Mouse (Mus musculus) embryonic facial prominence, embryonic 13.5 days (tissue): ENCODE measurements at regions not wholly inside any gene's neighbourhood (a gene's known extent, or its start where the extent isn't known, plus 50 kb on each side); places are given as distances from the start of the nearest gene placed in this dataset.
A peak's percentile ranks its signal among the peaks of the same experiment; 100 is the strongest.

Experiments used
- ATAC-seq: fragments of 200-750 bp; cut with Nextera tagmentation; 2 replicates; pipeline ENCODE4 v1.8.0; 2017; ENCODE audit warnings: low read depth; ENCODE audit not compliant: insufficient number of reproducible peaks, insufficient read depth, low FRiP score, low TSS enrichment
- H3K27ac ChIP-seq: fragments of 300-500 bp; sonication (generic); 2 replicates; pipeline ENCODE4 v1.5.1; 2015; ENCODE audit warnings: moderate library complexity, mild to moderate bottlenecking, inconsistent platforms
- H3K27me3 ChIP-seq: fragments of 300-500 bp; sonication (generic); 2 replicates; pipeline ENCODE4 v1.6.1; 2015; ENCODE audit warnings: mild to moderate bottlenecking, inconsistent platforms
- H3K36me3 ChIP-seq: fragments of 300-500 bp; sonication (generic); 2 replicates; pipeline ENCODE4 v1.6.1; 2015; ENCODE audit warnings: mild to moderate bottlenecking, inconsistent platforms
- H3K4me1 ChIP-seq: fragments of 300-500 bp; sonication (generic); 2 replicates; pipeline ENCODE4 v1.6.1; 2015; ENCODE audit warnings: inconsistent platforms
- H3K4me2 ChIP-seq: fragments of 300-500 bp; sonication (generic); 2 replicates; pipeline ENCODE4 v1.6.1; 2015; ENCODE audit warnings: moderate library complexity, mild to moderate bottlenecking, inconsistent platforms
- H3K4me3 ChIP-seq: fragments of 300-500 bp; sonication (generic); 2 replicates; pipeline ENCODE4 v1.5.1; 2015; ENCODE audit warnings: mild to moderate bottlenecking, inconsistent platforms
- H3K9ac ChIP-seq: fragments of 300-500 bp; sonication (generic); 2 replicates; pipeline ENCODE4 v1.6.1; 2015; ENCODE audit warnings: mild to moderate bottlenecking, inconsistent platforms
- H3K9me3 ChIP-seq: fragments of 300-500 bp; sonication (generic); 2 replicates; pipeline ENCODE4 v1.6.1; 2016; ENCODE audit warnings: inconsistent platforms
- WGBS: fragments of 180-500 bp; shearing (Covaris S2); methylation state at CpG from one replicate; pipeline ENCODE4 v1.1.7; 2015; ENCODE audit warnings: mixed read lengths; 5-methylcytosine and 5-hydroxymethylcytosine counted together

DNA sequence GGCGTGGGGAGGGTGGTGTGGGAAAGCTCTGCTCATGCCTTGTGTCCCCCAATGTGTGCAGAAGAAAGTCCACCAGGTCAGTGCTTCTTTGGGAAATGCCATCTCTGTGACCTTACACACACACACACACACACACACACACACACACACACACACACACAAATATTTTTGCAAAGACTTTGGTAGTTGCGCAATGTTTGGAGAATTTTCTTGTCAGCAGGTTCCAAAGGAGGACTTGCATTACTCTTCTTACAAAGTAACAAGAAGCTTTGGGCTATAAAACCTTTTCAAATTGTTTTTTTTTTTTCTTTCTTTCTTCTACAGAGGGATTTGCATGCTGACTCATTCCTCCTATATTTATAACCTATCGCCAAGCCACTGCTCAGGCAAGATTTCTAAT, 59.1 kb upstream of the Npvf start:
- Histone ChIP-seq H3K9me3 (no peaks in the 10 kb centered on the region), H3K27ac (0 out of 2 replicates have a peak overlapping the region, but pooled peaks have one; percentile 28), H3K4me2 (no peak overlapping the region), H3K27me3 (no peaks in the 10 kb centered on the region), H3K9ac (no peak overlapping the region), H3K36me3 (no peaks in the 10 kb centered on the region), H3K4me1 (peaks cover 11% of the 10 kb centered on the region; the same call in 1 of the 2 replicates), H3K4me3 (no peak overlapping the region)
- 72% methylated on average over 3 of the region's 3 CpGs for WGBS
- ATAC-seq: no peak

- whole genome bisulfite sequencing: 16% methylated on average over 4 of the region's 4 CpGs
- 0 out of 2 replicates have a peak overlapping the region, but pooled peaks have one; percentile 28 for H3K27ac ChIP-seq
- no peak overlapping the region for H3K9ac ChIP-seq
Measured at GRCm38 (mm10) chr6:50718631-50719030, 64.4 kb upstream of the Npvf start.

GRCm38 (mm10) chr6:50720346-50720745, 66.1 kb upstream of the Npvf start:
- H3K27me3 ChIP-seq: 0 out of 2 replicates have a peak, but pooled peaks cover 4% of the 10 kb centered on the region
- WGBS: 36% methylated on average over 4 of the region's 4 CpGs

More at GRCm38 (mm10) chr6:50718631-50719030, 64.4 kb upstream of the Npvf start:
- no peaks in the 10 kb centered on the region for H3K9me3 ChIP-seq
- H3K4me1 ChIP-seq: peaks cover 41% of the 10 kb centered on the region
- no peaks in the 10 kb centered on the region for H3K36me3 ChIP-seq
- no peak for ATAC-seq
- H3K4me3 ChIP-seq: no peak overlapping the region
- H3K27me3 ChIP-seq: 0 out of 2 replicates have a peak, but pooled peaks cover 4% of the 10 kb centered on the region
- H3K4me2 ChIP-seq: no peak overlapping the region

GRCm38 (mm10) chr6:50725640-50726039, 71.4 kb upstream of the Npvf start:
- Histone ChIP-seq H3K4me2 (no peak overlapping the region), H3K36me3 (no peaks in the 10 kb centered on the region), H3K27ac (no peak overlapping the region), H3K9ac (no peak overlapping the region), H3K27me3 (0 out of 2 replicates have a peak, but pooled peaks cover 4% of the 10 kb centered on the region), H3K4me1 (peaks cover 29% of the 10 kb centered on the region), H3K4me3 (no peak overlapping the region), H3K9me3 (no peaks in the 10 kb centered on the region)
- ATAC-seq: no peak
- 70% methylated on average over 3 of the region's 3 CpGs for WGBS

More at GRCm38 (mm10) chr6:50720346-50720745, 66.1 kb upstream of the Npvf start:
- no peak overlapping the region; the same call in 1 of the 2 replicates for H3K27ac ChIP-seq
- no peak for ATAC-seq
- H3K4me2 ChIP-seq: no peak overlapping the region
- no peak overlapping the region for H3K9ac ChIP-seq
- no peaks in the 10 kb centered on the region for H3K9me3 ChIP-seq
- no peaks in the 10 kb centered on the region for H3K36me3 ChIP-seq
- H3K4me3 ChIP-seq: no peak overlapping the region
- H3K4me1 ChIP-seq: peaks cover 34% of the 10 kb centered on the region

DNA sequence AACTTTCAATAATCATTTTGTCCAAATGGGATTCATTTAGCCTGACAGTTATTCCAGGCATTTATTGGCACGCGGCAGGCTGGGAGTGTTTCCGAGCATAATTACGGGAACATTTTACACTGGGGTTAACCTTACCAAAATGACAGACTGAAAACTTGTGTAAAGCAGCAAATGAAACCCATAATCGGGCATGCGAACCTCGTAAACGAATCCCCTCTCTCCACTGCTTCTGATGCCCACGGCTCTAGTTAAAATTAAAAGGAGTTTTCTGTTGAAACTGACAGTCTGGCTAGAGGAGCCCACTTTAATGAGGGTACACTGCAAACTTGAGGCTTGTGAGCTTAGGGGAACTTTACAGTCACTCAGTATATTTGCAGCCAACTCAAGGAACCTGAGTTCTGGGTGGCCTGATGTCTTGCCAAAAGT, 71.9 kb upstream of the Npvf start:
- 40% methylated on average over 9 of the region's 9 CpGs for WGBS
- H3K36me3 ChIP-seq: no peaks in the 10 kb centered on the region
- H3K4me2 ChIP-seq: no peak overlapping the region
- no peak overlapping the region for H3K9ac ChIP-seq
- H3K27me3 ChIP-seq: 0 out of 2 replicates have a peak, but pooled peaks cover 4% of the 10 kb centered on the region
- H3K9me3 ChIP-seq: no peaks in the 10 kb centered on the region
- no peak overlapping the region for H3K4me3 ChIP-seq
- H3K4me1 ChIP-seq: peaks cover 23% of the 10 kb centered on the region
- peak overlapping the region; percentile 3; the same call in 1 of the 2 replicates for H3K27ac ChIP-seq
- ATAC-seq: no peak

- no peak for ATAC-seq
- Histone ChIP-seq H3K27me3 (no peaks in the 10 kb centered on the region), H3K4me2 (no peak overlapping the region), H3K36me3 (no peaks in the 10 kb centered on the region), H3K4me3 (no peak overlapping the region), H3K27ac (no peak overlapping the region), H3K4me1 (peaks cover 12% of the 10 kb centered on the region), H3K9me3 (no peaks in the 10 kb centered on the region), H3K9ac (no peak overlapping the region)
- 60% methylated on average over 14 of the region's 14 CpGs for WGBS
Measured at GRCm38 (mm10) chr6:50730744-50731718, 76.8 kb upstream of the Npvf start.

GRCm38 (mm10) chr6:50734701-50735100, 80.5 kb upstream of the Npvf start:
- Histone ChIP-seq H3K4me3 (no peak overlapping the region), H3K27me3 (no peaks in the 10 kb centered on the region), H3K27ac (no peak overlapping the region), H3K36me3 (no peaks in the 10 kb centered on the region), H3K4me2 (no peak overlapping the region), H3K4me1 (peaks cover 3% of the 10 kb centered on the region; the same call in 1 of the 2 replicates), H3K9ac (no peak overlapping the region), H3K9me3 (no peaks in the 10 kb centered on the region)
- ATAC-seq: no peak
- WGBS: 88% methylated on average over 2 of the region's 2 CpGs

DNA sequence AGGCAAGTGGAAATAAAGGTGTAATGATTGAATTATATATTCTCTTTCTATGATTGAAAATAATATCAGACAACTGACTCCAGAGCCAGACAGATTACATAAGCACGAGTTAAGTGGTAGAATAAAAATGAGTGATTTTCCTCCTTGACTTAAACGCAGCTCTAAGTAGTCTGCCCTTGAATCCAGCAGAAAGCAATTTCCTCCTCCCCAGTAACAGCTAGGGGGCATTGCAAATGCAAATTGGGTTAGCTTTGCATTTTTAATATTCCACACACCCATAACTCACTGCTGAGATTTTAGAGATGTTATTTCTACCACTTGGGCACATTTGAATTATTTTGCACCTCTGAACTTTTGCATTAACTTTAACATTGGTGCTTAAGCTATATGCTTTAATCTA, 81.6 kb upstream of the Npvf start:
- ATAC-seq: no peak
- Histone ChIP-seq H3K27ac (no peak overlapping the region), H3K36me3 (no peaks in the 10 kb centered on the region), H3K4me2 (no peak overlapping the region), H3K9me3 (no peaks in the 10 kb centered on the region), H3K4me3 (no peak overlapping the region), H3K4me1 (peaks cover 3% of the 10 kb centered on the region; the same call in 1 of the 2 replicates), H3K9ac (no peak overlapping the region), H3K27me3 (no peaks in the 10 kb centered on the region)
- 34% methylated on average over 2 of the region's 2 CpGs for WGBS

DNA sequence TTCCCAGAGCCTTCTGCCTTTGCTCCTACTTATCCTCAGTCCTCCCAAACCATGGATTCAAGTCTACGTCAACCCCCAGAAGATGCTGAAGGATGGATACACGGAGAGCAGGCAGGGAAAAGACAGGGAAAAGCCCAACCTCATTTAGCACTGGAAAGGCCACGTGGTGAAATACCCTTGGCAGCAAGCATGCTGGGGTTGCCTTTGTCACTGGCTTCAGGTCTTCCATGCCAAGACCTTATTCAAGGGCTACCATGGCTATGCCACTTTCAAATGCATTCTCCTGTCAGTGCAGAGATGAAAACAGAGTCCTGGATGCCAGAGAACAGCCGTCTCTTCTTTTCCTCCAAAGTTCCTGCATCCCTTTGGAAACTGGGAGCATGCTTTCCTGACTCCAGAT, 87.8 kb upstream of the Npvf start:
- H3K4me1 ChIP-seq: peaks cover 6% of the 10 kb centered on the region; the same call in 1 of the 2 replicates
- H3K4me2 ChIP-seq: no peak overlapping the region
- no peak overlapping the region for H3K4me3 ChIP-seq
- no peaks in the 10 kb centered on the region for H3K9me3 ChIP-seq
- no peaks in the 10 kb centered on the region for H3K27me3 ChIP-seq
- H3K36me3 ChIP-seq: no peaks in the 10 kb centered on the region
- no peak for ATAC-seq
- no peak overlapping the region for H3K9ac ChIP-seq
- no peak overlapping the region for H3K27ac ChIP-seq
- 69% methylated on average over 4 of the region's 4 CpGs for WGBS

GRCm38 (mm10) chr6:50744462-50745166, 90.4 kb upstream of the Npvf start:
- Histone ChIP-seq H3K36me3 (no peaks in the 10 kb centered on the region), H3K9me3 (no peaks in the 10 kb centered on the region), H3K27me3 (no peaks in the 10 kb centered on the region), H3K4me3 (no peak overlapping the region), H3K4me1 (peaks cover 11% of the 10 kb centered on the region; the same call in 1 of the 2 replicates), H3K27ac (no peak overlapping the region), H3K9ac (no peak overlapping the region), H3K4me2 (no peak overlapping the region)
- WGBS: 59% methylated on average over 6 of the region's 6 CpGs
- ATAC-seq: no peak

DNA sequence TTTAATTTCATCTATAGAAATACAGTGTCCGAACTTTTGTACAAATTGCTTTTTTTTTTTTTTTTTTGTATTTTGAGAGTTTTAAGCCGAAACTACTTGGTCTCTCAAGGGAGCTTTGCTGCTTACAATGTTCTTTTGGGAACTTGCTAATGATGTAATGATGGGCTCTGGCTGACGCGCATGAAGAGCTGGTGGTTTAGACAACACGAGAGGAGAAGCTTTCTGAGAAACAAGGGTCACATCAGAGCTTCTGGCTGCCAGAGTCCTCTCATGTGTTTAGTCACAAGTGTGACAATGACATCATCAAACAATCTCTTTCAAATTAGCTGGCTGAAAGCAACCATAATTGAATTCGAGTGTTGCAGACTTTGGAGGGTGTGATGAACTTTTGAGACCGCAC, 98.9 kb upstream of the Npvf start:
- Histone ChIP-seq H3K9ac (no peak overlapping the region), H3K27me3 (no peaks in the 10 kb centered on the region), H3K4me1 (0 out of 2 replicates have a peak, but pooled peaks cover 5% of the 10 kb centered on the region), H3K4me3 (no peak overlapping the region), H3K9me3 (no peaks in the 10 kb centered on the region), H3K36me3 (no peaks in the 10 kb centered on the region), H3K27ac (no peak overlapping the region), H3K4me2 (no peak overlapping the region)
- ATAC-seq: no peak
- 76% methylated on average over 7 of the region's 7 CpGs for WGBS
